8 mouse cellular contexts compared by ENCODE assay signal in genomic region chr8:119678138-119678843, GRCm38 (mm10). TPM values are rescaled to one million over a fixed set of nuclear protein-coding genes. Genes with fewer than 3 reads are reported as not detected.
DNase-seq lines count a peak whose midpoint lies in the region; ATAC-seq and TF ChIP-seq lines count a peak whose summit lies in the region.

No protein-coding gene starts in this region.

- peak; percentile 76 for TF ChIP-seq CTCF in layer of hippocampus, adult 2 months (conservative IDR thresholded peaks at IDR 0.05)

- ATAC-seq in forebrain, embryonic 16.5 days: no peak
- peak; percentile 50 for ATAC-seq in lung, embryonic 16.5 days (ENCODE audit: low read depth)
- no peak for ATAC-seq in stomach, embryonic 16.5 days (ENCODE audit: insufficient read depth, low FRiP score)

- H3K4me2 ChIP-seq in forebrain, embryonic 16.5 days (ENCODE audit: low read length): peak overlapping the region; percentile 6; the same call in 1 of the 2 replicates
- peak overlapping the region; percentile 47 for H3K4me2 ChIP-seq in lung, embryonic 16.5 days (ENCODE audit: low read depth, low read length)
- H3K4me2 ChIP-seq in stomach, embryonic 16.5 days (ENCODE audit: low read depth, low read length): peak overlapping the region; percentile 31; the same call in 1 of the 2 replicates

- no peaks in the 10 kb centered on the region for H3K9me3 ChIP-seq in forebrain, embryonic 16.5 days (ENCODE audit: control insufficient read depth, low read length)
- no peaks in the 10 kb centered on the region for H3K9me3 ChIP-seq in lung, embryonic 16.5 days (ENCODE audit: control insufficient read depth, low read length)
- H3K9me3 ChIP-seq in stomach, embryonic 16.5 days (replicated peaks; ENCODE audit: control insufficient read depth, low read length): no peaks in the 10 kb centered on the region

- no peaks in the 10 kb centered on the region for H3K36me3 ChIP-seq in forebrain, embryonic 16.5 days (ENCODE audit: control insufficient read depth, insufficient read depth)
- H3K36me3 ChIP-seq in lung, embryonic 16.5 days (ENCODE audit: control insufficient read depth, insufficient read depth, low read length): no peaks in the 10 kb centered on the region
- H3K36me3 ChIP-seq in stomach, embryonic 16.5 days (ENCODE audit: control insufficient read depth, insufficient read depth, low read length): no peaks in the 10 kb centered on the region

- H3K27ac ChIP-seq in layer of hippocampus, adult 2 months: no peak overlapping the region
- H3K27ac ChIP-seq in forebrain, embryonic 16.5 days (ENCODE audit: low read length): no peak overlapping the region
- no peak overlapping the region for H3K27ac ChIP-seq in lung, embryonic 16.5 days (ENCODE audit: low read length)
- no peak overlapping the region for H3K27ac ChIP-seq in stomach, embryonic 16.5 days (ENCODE audit: low read length)

- intact Hi-C loops in gastrocnemius, postnatal 36 days (cut with DNase I): loop anchor here (5.0 kb wide), 1 partner anchor 231 kb away; the partner anchor contains the start of gene Necab2

- H3K4me3 ChIP-seq in layer of hippocampus, adult 2 months: no peak overlapping the region; the same call in 1 of the 2 replicates
- H3K4me3 ChIP-seq in forebrain, embryonic 16.5 days (replicated peaks; ENCODE audit: low read length): no peak overlapping the region
- H3K4me3 ChIP-seq in lung, embryonic 16.5 days (ENCODE audit: low read length): no peak overlapping the region
- no peak overlapping the region for H3K4me3 ChIP-seq in stomach, embryonic 16.5 days (replicated peaks; ENCODE audit: low read length)

- DNase-seq in layer of hippocampus, adult 2 months (ENCODE audit: low spot score in 2 of 2): no peak
- no peak for DNase-seq in layer of hippocampus, adult 9-11 months
- peak; percentile 47 for DNase-seq in adrenal gland, postnatal 25 days
- DNase-seq in kidney, adult 18-20 months: peak; percentile 36
- DNase-seq in gastrocnemius, postnatal 36 days: no peak

- no peaks in the 10 kb centered on the region for H3K27me3 ChIP-seq in forebrain, embryonic 16.5 days (replicated peaks; ENCODE audit: control insufficient read depth, insufficient read depth, low read length)
- H3K27me3 ChIP-seq in lung, embryonic 16.5 days (ENCODE audit: control insufficient read depth, insufficient read depth, low read depth, low read length): no peaks in the 10 kb centered on the region
- no peaks in the 10 kb centered on the region for H3K27me3 ChIP-seq in stomach, embryonic 16.5 days (ENCODE audit: control insufficient read depth, insufficient read depth, low read length)

- no peaks in the 10 kb centered on the region for H3K4me1 ChIP-seq in forebrain, embryonic 16.5 days (replicated peaks; ENCODE audit: control insufficient read depth, insufficient read depth, low read length)
- H3K4me1 ChIP-seq in lung, embryonic 16.5 days (replicated peaks; ENCODE audit: control insufficient read depth, insufficient read depth, low read length): peaks cover 3% of the 10 kb centered on the region; the same call in 1 of the 2 replicates
- peaks cover 3% of the 10 kb centered on the region; the same call in 1 of the 2 replicates for H3K4me1 ChIP-seq in stomach, embryonic 16.5 days (ENCODE audit: control insufficient read depth, insufficient read depth, low read length)

- H3K9ac ChIP-seq in forebrain, embryonic 16.5 days (replicated peaks; ENCODE audit: low read depth, low read length): no peak overlapping the region
- H3K9ac ChIP-seq in lung, embryonic 16.5 days (ENCODE audit: low read length): no peak overlapping the region
- no peak overlapping the region for H3K9ac ChIP-seq in stomach, embryonic 16.5 days (ENCODE audit: low read length)

- 9% methylated on average over 18 of the region's 18 CpGs for WGBS in forebrain, embryonic 16.5 days
- 8% methylated on average over 18 of the region's 18 CpGs for WGBS in lung, embryonic 16.5 days
- 12% methylated on average over 18 of the region's 18 CpGs for WGBS in stomach, embryonic 16.5 days

RNA-seq across cellular contexts. Expression of gene Wfdc1, which starts 12.1 kb away (rescaled TPM):
- total RNA-seq in layer of hippocampus, adult 2 months (2021): 1 to 10 TPM; 6.3 to 6.7 TPM
- total RNA-seq in adrenal gland, postnatal 25 days (2021): 4.6 and 6.1 TPM in 2 replicates
- 3.5 and 4.2 TPM in 2 replicates for polyA plus RNA-seq in forebrain, embryonic 16.5 days (2015; fragmentation: Nextera tagmentation; extraction: Ambion mirVana)
- polyA plus RNA-seq in lung, embryonic 16.5 days (2015; fragmentation: Nextera tagmentation; extraction: Ambion mirVana): 10.8 and 13.0 TPM in 2 replicates
- 33.9 and 38.6 TPM in 2 replicates for polyA plus RNA-seq in stomach, embryonic 16.5 days (2015; fragmentation: Nextera tagmentation; extraction: Ambion mirVana)
- 100 to 1,000 TPM; 103 to 105 TPM for total RNA-seq in gastrocnemius, postnatal 36 days (2021)

RNA-seq across cellular contexts. Expression of gene Atp2c2, which starts 21.5 kb away (rescaled TPM):
- total RNA-seq in layer of hippocampus, adult 2 months (2021): 1 to 10 TPM; 1.7 to 1.9 TPM
- 0.67 and 0.95 TPM in 2 replicates for total RNA-seq in adrenal gland, postnatal 25 days (2021)
- 0.06 and 0.14 TPM in 2 replicates for polyA plus RNA-seq in forebrain, embryonic 16.5 days (2015; fragmentation: Nextera tagmentation; extraction: Ambion mirVana)
- polyA plus RNA-seq in lung, embryonic 16.5 days (2015; fragmentation: Nextera tagmentation; extraction: Ambion mirVana): 3.5 and 4.0 TPM in 2 replicates
- polyA plus RNA-seq in stomach, embryonic 16.5 days (2015; fragmentation: Nextera tagmentation; extraction: Ambion mirVana): 10.8 and 15.9 TPM in 2 replicates
- total RNA-seq in gastrocnemius, postnatal 36 days (2021): under 1 TPM; 0.13 to 0.32 TPM

RNA-seq across cellular contexts. Expression of gene Kcng4, which starts 42.8 kb away (rescaled TPM):
- 1 to 10 TPM; 2.6 to 3.1 TPM for total RNA-seq in layer of hippocampus, adult 2 months (2021)
- 0.30 and 0.52 TPM in 2 replicates for total RNA-seq in adrenal gland, postnatal 25 days (2021)
- not detected in 2 replicates for polyA plus RNA-seq in forebrain, embryonic 16.5 days (2015; fragmentation: Nextera tagmentation; extraction: Ambion mirVana)
- polyA plus RNA-seq in lung, embryonic 16.5 days (2015; fragmentation: Nextera tagmentation; extraction: Ambion mirVana): 0.10 and 0.13 TPM in 2 replicates
- polyA plus RNA-seq in stomach, embryonic 16.5 days (2015; fragmentation: Nextera tagmentation; extraction: Ambion mirVana): 0.10 and 0.18 TPM in 2 replicates
- total RNA-seq in gastrocnemius, postnatal 36 days (2021): 10 to 100 TPM; 12.6 to 26.2 TPM

Comparison
In these comparisons a context has a peak if more than half of its experiments do, and no peak if none do; other contexts are left out.
1. DNase-seq: peak in adrenal gland, postnatal 25 days (single experiment) and kidney, adult 18-20 months (single experiment); none in layer of hippocampus, adult 2 months (0 of 2), layer of hippocampus, adult 9-11 months (single experiment) and gastrocnemius, postnatal 36 days (0 of 2).
2. RNA of gene Wfdc1, which starts 12.1 kb away (total RNA-seq): 103 to 105 TPM in gastrocnemius, postnatal 36 days; 6.3 to 6.7 TPM in layer of hippocampus, adult 2 months and 4.6 to 6.1 TPM in adrenal gland, postnatal 25 days; every median in the first group is over 10 times any median in the second.
3. Peak in every context shown above with its lines, with median percentiles within 50 percentile points of each other: H3K4me2 ChIP-seq.